ENCODE assay signal across 8 mouse cellular contexts in the genomic region with DNA sequence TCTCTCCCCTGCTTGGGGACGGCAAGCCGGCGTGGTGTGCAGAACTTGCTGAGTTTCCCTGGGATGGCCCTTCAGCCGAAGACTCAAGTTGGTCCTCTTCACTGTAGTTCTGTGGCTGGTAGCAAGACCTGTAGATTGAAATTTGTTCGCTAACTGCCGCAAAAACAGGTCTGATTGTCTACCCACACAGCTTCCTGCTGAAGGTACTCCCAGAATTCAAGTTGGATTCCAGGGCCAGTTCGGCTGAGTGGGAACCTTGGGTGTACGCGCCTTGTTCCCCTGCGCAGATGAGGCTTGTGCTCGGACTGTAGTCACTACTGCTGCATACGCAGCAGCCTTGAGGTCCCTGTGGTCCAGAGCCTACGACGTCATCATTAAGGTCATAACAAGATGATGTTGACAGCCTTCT. TPM values are rescaled to one million over a fixed set of nuclear protein-coding genes. Genes with fewer than 3 reads are reported as not detected.
DNase-seq lines count a peak whose midpoint lies in the region; ATAC-seq and TF ChIP-seq lines count a peak whose summit lies in the region.

No protein-coding gene starts in this region.

- POLR2A ChIA-PET in Patski (lab: Charles Lee) = interaction anchor here (0.6 kb wide), 1 partner anchor 169 kb away, joined by 7 read pairs; no protein-coding TSS in a partner anchor

- H3K9me3 ChIP-seq in embryonic facial prominence, embryonic 12.5 days = no peaks in the 10 kb centered on the region
- no peaks in the 10 kb centered on the region for H3K9me3 ChIP-seq in heart, embryonic 15.5 days (replicated peaks)
- H3K9me3 ChIP-seq in kidney, postnatal 0 days (replicated peaks; ENCODE audit: low read length) = no peaks in the 10 kb centered on the region

- peak overlapping the region; percentile 68 for H3K27ac ChIP-seq in embryonic facial prominence, embryonic 12.5 days
- H3K27ac ChIP-seq in heart, embryonic 15.5 days = peak overlapping the region; percentile 94
- peak overlapping the region; percentile 80 for H3K27ac ChIP-seq in kidney, postnatal 0 days

- CTCF ChIA-PET in Patski (lab: Charles Lee) = no interaction called here

- no peaks in the 10 kb centered on the region for H3K27me3 ChIP-seq in Patski
- H3K27me3 ChIP-seq in embryonic facial prominence, embryonic 12.5 days = peaks cover 8% of the 10 kb centered on the region
- no peaks in the 10 kb centered on the region for H3K27me3 ChIP-seq in heart, embryonic 15.5 days
- H3K27me3 ChIP-seq in kidney, postnatal 0 days (ENCODE audit: insufficient read depth, low read length) = no peaks in the 10 kb centered on the region

- peak overlapping the region; percentile 76 for H3K4me3 ChIP-seq in embryonic facial prominence, embryonic 12.5 days
- H3K4me3 ChIP-seq in heart, embryonic 15.5 days = peak overlapping the region; percentile 92
- peak overlapping the region; percentile 65 for H3K4me3 ChIP-seq in kidney, postnatal 0 days (replicated peaks; ENCODE audit: low read depth, low read length)

- no peaks in the 10 kb centered on the region for H3K36me3 ChIP-seq in embryonic facial prominence, embryonic 12.5 days
- H3K36me3 ChIP-seq in heart, embryonic 15.5 days = 0 out of 2 replicates have a peak, but pooled peaks cover 3% of the 10 kb centered on the region
- H3K36me3 ChIP-seq in kidney, postnatal 0 days (ENCODE audit: insufficient read depth, low read length) = no peaks in the 10 kb centered on the region

- DNase-seq in CD8-positive naive resting alpha-beta T cell, adult 2 months (ENCODE audit: low read depth in 2 of 2, low spot score in 2 of 2) = peak; percentile 72 to 74
- no peak for DNase-seq in Patski (ENCODE audit: low read depth, low spot score)
- DNase-seq in kidney, postnatal 0 days (ENCODE audit: low spot score) = peak; percentile 61
- DNase-seq in retina, embryonic 14.5 days (ENCODE audit: low spot score) = peak; percentile 62
- no peak for DNase-seq in thymus, postnatal 0 days (ENCODE audit: low spot score)

- under 1% methylated on average over 14 of the region's 14 CpGs for WGBS in embryonic facial prominence, embryonic 12.5 days
- under 1% methylated on average over 14 of the region's 14 CpGs for WGBS in heart, embryonic 15.5 days
- WGBS in kidney, postnatal 0 days = under 1% methylated on average over 14 of the region's 14 CpGs

- H3K9ac ChIP-seq in embryonic facial prominence, embryonic 12.5 days = peak overlapping the region; percentile 77
- peak overlapping the region; percentile 84 for H3K9ac ChIP-seq in heart, embryonic 15.5 days
- peak overlapping the region; percentile 70 for H3K9ac ChIP-seq in kidney, postnatal 0 days (ENCODE audit: low read depth, low read length)

- no peak for TF ChIP-seq CTCF in Patski (IDR thresholded peaks at IDR 0.05)
- TF ChIP-seq CTCF in kidney, postnatal 0 days (IDR thresholded peaks at IDR 0.05; ENCODE audit: low read depth) = no peak

- in situ Hi-C loops in Patski (cut with MboI; ENCODE audit: low pct_unique_long_range_greater_than_20kb) = no loop called here

- peaks cover 18% of the 10 kb centered on the region for H3K4me1 ChIP-seq in embryonic facial prominence, embryonic 12.5 days
- peaks cover 30% of the 10 kb centered on the region for H3K4me1 ChIP-seq in heart, embryonic 15.5 days (replicated peaks)
- H3K4me1 ChIP-seq in kidney, postnatal 0 days (replicated peaks; ENCODE audit: insufficient read depth, low read length) = 0 out of 2 replicates have a peak, but pooled peaks cover 4% of the 10 kb centered on the region

- ATAC-seq in Patski = peak; percentile 41
- ATAC-seq in embryonic facial prominence, embryonic 12.5 days (ENCODE audit: insufficient number of reproducible peaks, insufficient read depth, low FRiP score, low TSS enrichment) = peak; percentile 53
- ATAC-seq in heart, embryonic 15.5 days (replicated peaks; ENCODE audit: insufficient number of reproducible peaks, insufficient read depth, low FRiP score, low read depth) = no peak
- ATAC-seq in kidney, postnatal 0 days (replicated peaks; ENCODE audit: low FRiP score, low read depth) = peak; percentile 27
- ATAC-seq in megakaryocyte, adult 5-6 weeks (ENCODE audit: poor library complexity, severe bottlenecking) = peak; percentile 56

- peak overlapping the region; percentile 72 for H3K4me2 ChIP-seq in embryonic facial prominence, embryonic 12.5 days (replicated peaks)
- peak overlapping the region; percentile 66 for H3K4me2 ChIP-seq in heart, embryonic 15.5 days
- peak overlapping the region; percentile 60 for H3K4me2 ChIP-seq in kidney, postnatal 0 days (ENCODE audit: low read length)

RNA-seq across cellular contexts. Expression of gene Tmem123, which starts 0.6 kb away (rescaled TPM):
- 83.9 TPM for polyA plus RNA-seq in Patski (2021)
- polyA plus RNA-seq in embryonic facial prominence, embryonic 12.5 days (2016; fragmentation: Nextera tagmentation; extraction: Ambion mirVana) = 67.1 and 79.7 TPM in 2 replicates
- polyA plus RNA-seq in heart, embryonic 15.5 days (2015; fragmentation: Nextera tagmentation; extraction: Ambion mirVana) = 84.6 and 88.9 TPM in 2 replicates
- 96.1 and 101 TPM in 2 replicates for polyA plus RNA-seq in kidney, postnatal 0 days (2015; fragmentation: Nextera tagmentation; extraction: Ambion mirVana)
- total RNA-seq in megakaryocyte, adult 5-6 weeks (2015) = 113 and 117 TPM in 2 replicates
- 114 and 121 TPM in 2 replicates for total RNA-seq in megakaryocyte, adult 5-6 weeks (2017)
- 114 and 125 TPM in 2 replicates for polyA plus RNA-seq in thymus, postnatal 0 days (2015; fragmentation: Nextera tagmentation; extraction: Ambion mirVana)

Comparison
In these comparisons a context has a peak if more than half of its experiments do, and no peak if none do; other contexts are left out.
1. DNase-seq: peak in CD8-positive naive resting alpha-beta T cell, adult 2 months (2 of 2), kidney, postnatal 0 days (single experiment) and retina, embryonic 14.5 days (single experiment); none in Patski (single experiment) and thymus, postnatal 0 days (single experiment).
2. Peak in every context shown above with its lines, with median percentiles within 50 percentile points of each other: H3K27ac ChIP-seq, H3K4me2 ChIP-seq, H3K4me3 ChIP-seq and H3K9ac ChIP-seq.